Mouse (Mus musculus): ENCODE measurements around the gene Cdk2ap1.
"Not testable (repeated sequence)": the region's sequence is repeated elsewhere in the genome, so short reads cannot be mapped to it uniquely, and the experiment has no call there.

Cdk2ap1 gene

DNA sequence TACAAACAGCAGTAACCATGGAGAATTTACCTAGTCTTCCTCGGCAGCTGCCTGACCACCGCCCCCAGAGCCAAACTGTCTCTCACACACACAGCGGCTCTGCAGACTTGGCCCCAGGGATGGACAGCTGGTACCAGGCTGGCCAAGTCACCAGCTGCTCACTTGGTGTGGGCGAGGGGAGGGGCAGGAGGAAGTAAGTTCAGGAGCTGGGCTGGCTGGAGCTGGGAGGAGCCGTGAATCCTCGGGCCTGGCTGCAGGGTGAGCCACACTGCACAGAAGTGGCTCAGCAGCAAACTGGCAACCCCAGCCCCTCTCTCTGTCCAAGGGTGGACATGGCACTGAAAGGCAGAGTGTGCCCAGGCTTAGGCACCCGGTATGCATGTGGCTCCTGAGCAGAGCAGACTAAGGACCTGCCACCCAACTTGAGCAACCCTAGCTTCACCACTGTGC, 11.7 kb downstream of the Cdk2ap1 start:
- DNase-seq (ENCODE audit: low spot score) = no peak

DNA sequence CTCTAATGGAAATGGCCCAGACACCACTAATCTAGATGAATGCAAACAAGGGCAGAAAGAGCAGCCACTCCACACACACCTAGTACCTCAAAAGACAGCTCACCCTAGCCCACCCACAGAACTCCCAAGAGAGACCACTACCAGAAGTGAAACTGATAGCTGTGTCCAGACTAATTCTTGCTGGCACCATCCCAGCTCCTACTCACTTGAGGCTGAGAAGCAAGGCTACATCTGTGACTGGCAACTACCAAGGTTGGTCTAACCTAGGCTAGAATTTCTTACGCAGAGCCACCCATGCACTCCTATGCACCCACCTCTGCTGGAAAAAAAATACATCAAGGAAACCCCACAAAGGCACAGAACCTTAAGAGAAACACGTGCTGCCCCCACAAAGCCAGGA, 12.5 kb downstream of the Cdk2ap1 start:
- DNase-seq (ENCODE audit: low spot score) = no peak

DNA sequence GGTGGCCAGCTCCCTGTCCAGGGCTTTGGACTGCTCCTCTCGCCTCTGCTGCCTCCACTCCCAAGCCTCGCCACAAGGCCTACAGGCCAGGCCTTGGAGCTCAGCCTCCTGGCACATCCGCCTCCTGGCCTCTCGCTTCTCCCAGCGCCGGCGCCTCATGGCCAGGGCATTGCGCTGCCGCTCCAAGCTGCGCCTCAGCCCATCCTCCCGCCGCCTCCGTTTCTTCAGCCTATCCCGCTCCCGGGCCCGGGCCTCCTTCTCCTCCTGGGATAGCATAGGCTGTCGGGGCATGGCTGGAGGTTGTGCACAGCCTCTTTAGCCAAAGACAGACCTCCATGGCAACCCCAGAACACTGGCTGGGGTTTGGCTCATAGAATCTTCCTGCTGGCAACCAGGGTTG, 13.7 kb downstream of the Cdk2ap1 start:
- no peak for DNase-seq (ENCODE audit: low spot score)

DNA sequence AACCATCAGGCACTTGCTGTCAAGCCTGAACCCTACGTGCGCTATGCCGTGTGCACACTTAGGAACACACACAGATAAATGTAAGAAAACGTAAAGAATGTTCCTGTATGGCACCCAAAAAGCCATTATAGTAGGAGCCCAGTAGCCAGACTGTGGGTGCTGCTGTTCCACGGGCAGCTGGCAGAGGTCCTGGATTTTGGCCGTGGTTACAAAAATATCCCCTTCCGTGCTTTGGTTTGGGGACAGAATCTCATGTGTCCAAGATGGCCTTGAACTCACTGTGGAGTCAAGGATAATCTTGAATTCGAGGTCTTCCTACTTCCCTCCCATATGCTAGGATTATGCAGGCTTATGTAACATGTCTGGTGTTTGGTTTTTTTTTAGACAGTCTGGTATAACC, 20.0 kb downstream of the Cdk2ap1 start:
- DNase-seq (ENCODE audit: low spot score) = no peak

DNA sequence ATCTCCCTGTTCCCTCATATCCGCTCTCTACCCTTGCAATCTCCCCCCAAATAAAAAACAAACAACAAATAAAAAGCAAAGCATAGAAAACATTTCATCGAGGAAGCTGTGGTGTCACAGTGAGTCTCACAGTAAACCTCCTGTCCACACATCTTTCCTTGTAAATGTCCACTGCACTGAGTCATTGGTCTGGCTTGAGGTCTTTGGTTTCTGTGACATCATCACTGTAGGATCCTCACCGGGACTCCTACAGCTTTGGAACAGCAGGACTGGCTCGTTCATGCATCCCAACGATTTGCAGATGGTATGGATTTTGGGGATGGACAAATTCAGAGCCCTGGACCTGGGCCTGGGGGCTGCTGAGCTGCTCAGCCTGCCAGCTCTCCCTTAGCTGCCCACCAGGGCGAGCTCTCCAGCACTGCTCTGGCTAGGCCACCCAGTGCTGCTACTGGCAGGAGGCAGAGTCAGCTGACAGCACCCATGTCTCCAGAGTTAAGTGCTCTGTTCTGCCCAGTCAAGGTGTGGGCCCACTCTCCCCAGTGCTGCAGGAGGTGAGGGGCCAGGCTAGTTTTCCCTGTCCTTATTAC, 21.0 kb downstream of the Cdk2ap1 start:
- DNase-seq (ENCODE audit: low spot score) = not testable (repeated sequence)

DNA sequence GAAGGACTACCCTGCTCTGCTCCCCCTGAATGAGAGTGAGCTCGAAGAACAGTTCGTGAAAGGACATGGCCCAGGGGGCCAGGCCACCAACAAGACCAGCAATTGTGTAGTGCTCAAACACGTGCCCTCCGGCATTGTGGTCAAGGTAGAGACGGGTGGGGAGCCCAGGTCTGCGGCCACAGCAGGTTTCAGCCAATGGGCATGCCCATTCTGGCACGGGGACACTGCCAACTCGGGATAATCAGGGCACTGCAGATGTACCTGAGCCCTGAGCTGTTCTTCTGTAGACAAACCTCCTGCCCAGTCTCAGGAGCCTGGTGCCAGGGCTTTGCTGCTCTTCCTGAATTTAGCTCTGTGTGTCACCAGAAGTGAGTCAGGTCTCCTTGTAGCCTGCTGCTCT, 24.1 kb downstream of the Cdk2ap1 start:
- no peak for DNase-seq (ENCODE audit: low spot score)

DNA sequence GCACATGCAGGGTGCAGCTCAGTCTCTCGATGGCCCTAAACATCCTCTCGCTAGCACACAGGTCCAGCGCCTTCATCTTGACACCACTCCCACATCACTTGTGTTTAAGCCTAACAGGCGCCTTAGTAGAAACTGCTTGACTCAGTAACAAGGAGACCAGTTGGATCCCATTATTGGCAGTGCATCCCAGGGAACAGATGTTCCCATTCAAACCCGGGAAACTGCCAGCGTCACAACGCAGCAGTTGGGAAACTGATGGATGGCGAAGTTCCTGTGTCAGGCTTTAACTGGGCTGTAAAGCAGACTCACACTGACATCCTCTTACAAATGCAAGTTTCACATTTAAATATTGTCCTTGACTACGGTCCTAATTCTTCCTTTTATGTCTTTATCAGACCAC, 25.0 kb downstream of the Cdk2ap1 start:
- DNase-seq (ENCODE audit: low spot score) = no peak

DNA sequence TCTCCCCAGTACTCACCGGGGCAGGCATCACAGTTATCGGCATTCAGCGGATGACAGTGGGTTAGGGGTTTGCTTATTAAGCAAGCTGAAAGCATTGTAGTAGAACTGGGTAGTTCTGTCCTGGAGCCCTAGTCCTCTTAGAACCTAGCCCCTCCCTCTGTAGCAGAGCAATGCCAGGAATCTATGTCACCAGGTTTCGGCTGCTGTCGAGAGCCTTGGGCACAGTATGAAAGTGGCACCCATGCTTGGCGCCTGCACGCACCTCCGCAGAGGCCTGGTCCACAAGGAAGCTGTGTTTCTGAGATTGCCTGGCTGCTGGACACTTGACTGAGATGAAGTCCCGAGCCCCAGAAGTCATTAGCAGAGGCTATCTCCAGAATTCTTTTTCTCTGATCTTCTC, 25.8 kb downstream of the Cdk2ap1 start:
- DNase-seq (ENCODE audit: low spot score) = no peak

DNA sequence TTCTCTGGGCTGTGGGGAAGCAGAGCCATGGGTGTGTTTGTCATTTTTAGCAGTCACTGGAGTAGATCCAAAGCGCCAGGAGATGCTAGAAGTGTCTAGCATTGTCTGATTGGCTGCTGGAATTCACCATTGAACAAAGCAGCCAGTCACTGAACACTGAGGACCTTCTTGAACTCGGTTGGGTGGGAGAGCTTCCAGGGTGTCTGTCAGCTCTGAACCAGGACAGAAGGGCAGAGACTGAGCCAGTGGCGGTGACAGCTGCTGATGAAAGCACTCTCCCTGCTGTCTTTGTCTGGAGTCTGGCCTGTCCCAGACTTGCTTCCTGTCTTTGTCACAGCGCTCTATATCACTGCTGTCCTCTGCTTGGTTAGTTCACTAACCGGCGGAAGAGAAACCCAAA, 28.5 kb downstream of the Cdk2ap1 start:
- DNase-seq (ENCODE audit: low spot score) = no peak

DNA sequence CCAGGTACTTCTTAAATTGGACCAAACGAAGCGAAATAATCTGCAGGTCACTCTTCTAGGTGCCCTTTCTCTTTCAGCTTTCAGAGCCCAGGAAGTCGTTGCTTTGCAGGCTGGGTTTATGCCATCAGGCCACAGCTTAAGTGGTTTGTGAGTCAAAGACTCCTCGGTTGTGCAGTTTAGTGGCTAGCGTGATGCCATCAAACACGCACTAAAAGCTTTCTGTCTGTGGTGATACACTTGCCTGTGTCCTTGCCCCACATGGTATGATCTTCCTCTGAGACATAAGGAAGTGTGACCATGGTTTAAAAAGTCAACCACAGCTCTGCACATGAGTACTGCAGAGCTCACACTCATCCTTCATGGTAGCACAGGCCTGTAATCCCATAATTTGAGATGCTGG, 32.8 kb downstream of the Cdk2ap1 start:
- DNase-seq (ENCODE audit: low spot score) = no peak

DNA sequence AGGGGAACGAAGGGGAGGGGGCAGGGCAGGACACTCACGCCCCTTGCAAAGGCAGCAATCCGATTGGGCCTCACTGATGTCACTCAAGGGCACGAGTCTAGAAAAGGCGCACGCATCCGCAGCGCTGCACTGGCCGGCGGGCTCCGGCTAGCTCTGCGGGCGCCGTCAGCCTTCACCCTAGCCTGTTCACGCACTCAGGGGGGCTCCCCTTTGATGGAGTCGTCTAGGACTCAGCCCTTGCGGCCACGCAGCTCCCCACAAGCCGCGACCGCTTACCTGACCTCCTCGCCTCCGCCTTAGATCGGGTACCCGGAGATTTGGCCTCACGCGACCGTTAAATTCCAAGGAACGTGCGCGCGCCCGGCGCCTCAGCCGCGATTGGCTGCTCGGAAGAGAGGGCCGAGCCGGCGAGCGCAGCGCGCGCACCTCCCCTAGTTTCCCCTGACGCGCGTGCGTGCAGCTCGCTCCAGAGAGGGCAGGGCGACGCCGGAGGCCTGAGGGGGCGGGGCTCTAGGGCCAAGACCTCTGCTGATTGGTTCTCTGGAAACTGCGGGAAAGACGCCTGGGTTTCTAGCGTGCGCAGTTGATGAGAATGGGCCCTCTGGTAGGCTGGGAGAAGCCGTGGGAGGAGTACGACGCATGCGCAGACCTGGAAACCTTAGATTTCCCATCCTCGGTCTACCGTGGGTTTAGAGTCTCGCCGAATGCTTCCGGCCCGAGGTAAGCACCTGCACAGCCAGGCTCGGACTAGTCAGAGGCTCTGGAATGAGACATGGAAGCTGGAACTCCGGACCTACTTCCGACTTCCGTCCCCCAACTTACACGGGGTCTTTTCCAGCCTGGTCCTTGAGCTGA, 35.1 kb downstream of the Cdk2ap1 start, which contains the start of the genes Mphosph9 and 2810006K23Rik:
Gene Mphosph9, minus strand, starts transcription at position 463 of the 855 bp plus-strand sequence.
Gene 2810006K23Rik, plus strand, starts transcription at position 580 of the 855 bp plus-strand sequence.
- DNase-seq (ENCODE audit: low spot score) = peak; percentile 99

DNA sequence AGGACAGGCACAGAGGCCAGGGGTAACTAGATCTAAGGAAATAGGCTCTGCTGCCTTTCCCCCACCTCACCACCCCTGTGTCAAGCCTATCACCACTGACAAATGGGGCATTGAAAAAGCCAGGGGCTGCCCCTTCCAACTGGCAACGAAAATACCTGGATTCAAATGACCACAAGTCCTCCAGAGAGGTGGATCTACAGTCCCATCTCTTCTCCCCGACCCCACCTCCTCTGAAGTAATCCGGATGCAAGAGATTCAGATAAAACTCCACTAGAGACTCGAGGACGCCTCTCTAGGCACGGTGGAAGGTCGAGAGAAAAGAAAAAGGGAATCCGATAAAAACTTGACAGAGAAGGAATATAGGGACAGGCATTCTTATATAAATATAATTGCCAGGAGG, 36.1 kb downstream of the Cdk2ap1 start:
- DNase-seq (ENCODE audit: low spot score) = no peak

DNA sequence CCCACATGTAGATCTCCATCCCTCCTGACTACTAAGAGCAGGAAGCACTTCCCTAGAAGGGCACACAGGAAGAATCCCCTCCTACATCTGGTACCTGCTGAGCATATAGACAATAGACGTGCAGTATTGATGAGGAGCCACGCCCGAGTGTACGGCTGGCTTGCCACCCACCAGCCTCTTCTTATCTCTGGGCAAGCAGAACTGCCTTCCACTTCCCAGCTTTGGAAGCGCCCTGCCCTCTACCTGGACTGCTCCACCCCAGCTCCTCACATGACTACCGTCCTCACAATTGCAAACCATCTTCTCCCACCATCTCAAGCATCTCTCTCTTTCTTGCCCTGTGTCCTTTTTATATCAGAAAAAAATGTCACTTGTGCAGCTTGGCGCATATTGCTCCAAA, 45.2 kb downstream of the Cdk2ap1 start:
- no peak for DNase-seq (ENCODE audit: low spot score)

DNA sequence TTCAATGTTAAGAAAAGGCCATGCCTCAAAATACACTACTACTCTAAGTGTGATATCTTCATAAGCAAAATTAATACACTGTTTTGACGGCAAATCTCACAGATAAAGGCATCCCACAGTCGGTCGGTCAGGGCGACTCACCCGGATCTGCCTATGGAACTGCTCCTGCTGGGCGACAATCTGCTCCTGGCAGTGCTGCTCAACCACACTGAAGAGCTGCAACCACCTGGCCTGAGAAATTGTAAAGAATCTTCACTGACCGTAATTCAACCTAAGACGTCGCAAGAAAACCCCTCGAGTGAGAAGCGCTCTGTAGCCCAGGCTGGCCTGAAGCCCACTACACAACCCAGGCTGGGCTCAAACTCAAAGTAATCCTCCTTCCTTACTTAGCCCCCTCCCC, 46.9 kb downstream of the Cdk2ap1 start:
- no peak for DNase-seq (ENCODE audit: low spot score)

DNA sequence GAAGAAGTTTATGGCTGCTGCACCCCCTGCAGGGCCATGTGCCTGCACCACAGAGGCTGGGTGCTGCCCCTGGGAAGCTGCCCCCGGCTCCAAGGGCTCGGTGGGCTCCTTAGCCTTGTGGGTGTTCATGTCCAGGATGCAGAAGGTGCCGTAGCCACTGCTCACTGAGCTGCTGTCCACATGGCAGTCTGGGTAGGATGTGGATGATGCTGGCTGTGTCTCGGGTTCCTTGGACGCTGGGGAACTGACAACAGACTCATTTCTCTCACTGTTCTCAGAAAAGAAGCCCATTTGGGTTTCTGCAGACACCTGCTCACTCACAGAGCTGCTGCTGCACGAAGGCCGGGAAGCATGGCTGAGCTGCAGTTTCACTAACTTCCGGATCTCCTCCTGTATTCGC, 47.4 kb downstream of the Cdk2ap1 start:
- no peak for DNase-seq (ENCODE audit: low spot score)

DNA sequence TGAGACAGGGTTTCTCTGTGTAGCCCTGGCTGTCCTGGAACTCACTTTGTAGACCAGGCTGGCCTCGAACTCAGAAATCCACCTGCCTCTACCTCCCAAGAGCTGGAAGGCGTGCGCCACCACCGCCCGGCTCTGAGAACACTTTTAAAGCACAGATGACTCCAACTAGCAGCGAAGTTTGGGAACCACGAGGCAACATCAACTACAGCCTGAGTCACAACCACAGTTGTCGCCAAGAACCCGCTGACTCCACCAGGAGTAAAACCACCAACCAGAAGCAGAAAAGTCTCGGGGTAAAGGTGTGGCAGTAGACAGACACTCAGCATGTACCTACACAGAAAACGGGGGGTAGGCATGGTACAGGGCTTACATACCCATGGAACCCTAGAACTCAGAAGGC, 52.8 kb downstream of the Cdk2ap1 start:
- no peak for DNase-seq (ENCODE audit: low spot score)

DNA sequence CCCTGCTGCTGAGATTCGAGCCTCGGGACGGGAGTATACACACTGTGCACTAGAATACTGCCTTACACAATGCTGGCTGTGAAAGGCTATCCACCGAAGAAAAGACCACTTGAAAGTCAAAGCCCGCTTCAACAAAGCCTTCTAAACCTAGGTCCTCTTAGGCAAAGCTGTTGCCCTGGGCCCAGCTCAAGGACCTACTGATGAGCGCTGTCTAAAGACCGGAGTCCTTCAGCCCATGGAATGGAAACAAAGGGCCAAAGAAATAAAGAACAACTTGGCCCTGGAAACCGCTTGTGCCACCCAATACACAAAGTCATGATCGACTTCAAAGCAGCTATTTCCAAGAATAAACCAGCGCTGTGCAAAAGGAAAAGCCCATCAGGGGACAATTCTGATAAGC, 53.7 kb downstream of the Cdk2ap1 start:
- DNase-seq (ENCODE audit: low spot score) = no peak

DNA sequence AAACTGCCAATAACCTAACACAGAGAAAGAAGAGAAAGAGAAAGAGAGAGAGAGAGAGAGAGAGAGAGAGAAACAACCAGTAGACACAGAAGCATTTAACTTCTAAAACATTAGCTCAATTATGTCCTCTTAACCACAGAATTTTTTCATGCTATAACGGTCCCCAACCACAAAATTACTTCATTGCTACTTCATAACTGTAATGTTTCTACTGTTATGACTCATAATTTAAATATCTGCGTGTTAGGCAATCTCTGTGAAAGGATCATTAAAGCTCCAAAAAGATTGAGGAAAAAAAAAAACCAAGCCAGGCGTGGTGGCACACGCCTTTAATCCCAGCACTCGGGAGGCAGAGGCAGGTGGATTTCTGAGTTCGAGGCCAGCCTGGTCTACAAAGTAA, 60.0 kb downstream of the Cdk2ap1 start:
- DNase-seq (ENCODE audit: low spot score) = not testable (repeated sequence)

DNA sequence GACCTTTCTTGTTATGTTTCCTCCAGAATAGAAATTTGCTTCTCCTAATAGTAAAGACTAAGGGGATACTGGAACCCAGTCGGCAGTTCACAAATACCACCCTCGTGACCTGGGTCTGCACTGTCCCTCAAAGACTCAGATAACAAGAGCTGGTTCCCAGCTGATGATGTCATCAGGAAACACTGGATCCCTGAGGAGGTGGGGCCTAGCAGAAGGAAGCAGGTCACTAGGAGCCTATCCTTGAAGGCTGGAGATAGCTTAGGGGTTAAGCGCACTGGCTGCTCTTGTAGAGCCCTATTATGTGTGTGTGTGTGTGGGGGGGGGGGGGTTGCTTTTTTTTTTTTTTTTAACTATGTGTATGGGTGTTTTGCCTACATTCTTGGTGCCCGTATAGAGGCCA, 62.8 kb downstream of the Cdk2ap1 start:
- no peak for DNase-seq (ENCODE audit: low spot score)

DNA sequence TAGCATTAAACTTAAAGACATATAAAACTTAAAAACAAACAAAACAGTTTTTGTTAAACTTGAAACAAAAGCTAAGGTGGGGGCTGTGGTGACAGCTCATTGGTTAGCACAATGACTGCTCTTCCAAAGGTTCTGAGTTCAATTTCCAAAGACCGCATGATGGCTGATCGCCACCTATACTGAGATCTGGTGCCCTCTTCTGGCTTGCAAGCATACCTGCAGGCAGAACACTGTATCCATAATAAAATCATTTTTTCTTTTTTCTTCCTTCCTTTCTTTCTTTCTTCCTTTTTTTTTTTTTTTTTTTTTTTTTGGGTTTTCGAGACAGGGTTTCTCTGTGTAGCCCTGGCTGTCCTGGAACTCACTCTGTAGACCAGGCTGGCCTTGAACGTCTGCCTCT, 63.6 kb downstream of the Cdk2ap1 start:
- not testable (repeated sequence) for DNase-seq (ENCODE audit: low spot score)

DNA sequence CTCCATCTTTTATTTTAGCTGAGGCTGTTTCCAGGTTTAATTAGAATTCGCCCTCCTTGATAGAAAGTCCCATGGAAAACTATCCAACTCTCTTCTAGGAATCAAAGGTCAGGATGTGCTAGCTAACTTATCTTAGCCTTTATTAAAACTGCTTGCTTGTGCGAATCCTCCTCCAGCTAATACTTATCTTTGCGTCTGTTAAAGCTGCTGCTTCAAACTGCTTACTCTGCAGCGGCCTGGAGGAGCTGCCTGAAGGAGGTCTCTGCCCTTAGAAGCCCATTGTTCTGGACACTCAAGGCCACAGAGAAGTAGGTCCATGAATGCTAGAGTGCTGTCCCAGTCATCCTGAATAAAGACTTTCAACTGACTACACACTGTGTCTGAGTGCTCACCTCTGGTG, 66.4 kb downstream of the Cdk2ap1 start:
- DNase-seq (ENCODE audit: low spot score) = no peak

All from layer of hippocampus, adult 9-10 months (tissue).